Mouse (Mus musculus): ENCODE measurements around the gene Utp3. TPM values are rescaled to one million over a fixed set of nuclear protein-coding genes. Genes with fewer than 3 reads are reported as not detected.

Gene Utp3
- total and polyA plus RNA-seq, 3 experiments = 55.5 to 169 (median 66.6) TPM

DNA sequence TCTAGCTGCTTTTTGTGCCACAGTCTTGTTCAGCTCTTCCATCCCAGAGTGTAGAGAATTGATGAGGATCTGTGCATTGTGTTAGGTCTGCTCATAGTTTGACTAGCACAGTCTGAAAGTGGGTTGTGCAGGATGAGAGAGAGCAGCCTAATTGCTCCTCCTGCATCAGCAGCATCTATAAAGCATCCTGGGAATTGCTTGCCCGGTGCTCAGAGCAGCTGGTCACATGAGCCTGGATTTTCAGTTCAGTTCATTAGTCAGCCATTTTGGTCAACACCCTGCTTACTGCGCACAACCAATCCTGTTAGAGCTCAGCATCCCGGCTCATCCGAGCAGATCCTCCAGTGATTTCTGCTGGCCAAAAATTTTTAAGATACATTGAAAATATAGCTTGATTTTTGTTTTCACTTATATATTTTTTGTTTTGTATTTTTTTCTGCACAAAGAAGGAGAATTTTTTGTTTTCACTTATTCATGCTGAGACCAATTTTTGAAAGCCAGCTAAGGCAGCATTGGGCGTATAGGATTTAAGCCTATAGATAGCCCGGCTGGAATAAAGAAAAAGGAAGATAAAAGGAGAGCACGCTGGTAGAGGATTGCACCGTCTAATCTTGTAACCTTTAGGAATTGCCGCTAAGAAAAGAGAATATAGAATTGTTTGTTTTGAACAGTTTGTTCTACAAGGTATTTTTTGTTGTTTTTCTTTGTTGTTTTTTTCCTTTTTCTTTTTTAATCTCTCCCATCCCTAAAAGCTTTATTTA lies 29.2 kb downstream of the Utp3 start:
- no peaks in the 10 kb centered on the region for H3K9me3 ChIP-seq (replicated peaks; ENCODE audit: low read length)
- in situ Hi-C loops (cut with MboI; ENCODE audit: low pct_ligation_motif_present, low pct_unique_long_range_greater_than_20kb, low sequenced_read_pairs) (no loop called here), dilution Hi-C loops (cut with MboI; ENCODE audit: extremely low pct_ligation_motif_present, extremely low pct_unique_long_range_greater_than_20kb, low sequenced_read_pairs) (no loop called here)
- peaks cover 5% of the 10 kb centered on the region for H3K79me2 ChIP-seq (replicated peaks; ENCODE audit: control insufficient read depth, extremely low read depth, insufficient read depth, poor library complexity, severe bottlenecking)
- H3K4me1 ChIP-seq (ENCODE audit: control insufficient read depth in 1 of 2, insufficient read depth in 2 of 2) = peaks cover 2 to 7% of the 10 kb centered on the region in 2 experiments; a peak in 2 of 4 replicates
- H3K4me3 ChIP-seq (replicated peaks in 1 of 3; ENCODE audit: low read depth in 2 of 3, low read length in 2 of 3, poor library complexity in 1 of 3) = no peak overlapping the region
- no peak overlapping the region for H3K27ac ChIP-seq (ENCODE audit: insufficient read depth, low read depth)
- DNase-seq (ENCODE audit: extremely low read depth) = no peak
- TF ChIP-seq MAX (IDR thresholded peaks at IDR 0.05; ENCODE audit: low read length) = no peak
- TF ChIP-seq MEF2A (IDR thresholded peaks at IDR 0.05; ENCODE audit: borderline replicate concordance, low read depth, low read length) = no peak
- no peak for TF ChIP-seq RCOR1 (conservative IDR thresholded peaks at IDR 0.05; ENCODE audit: low read depth, low read length)
- TF ChIP-seq MAFK (IDR thresholded peaks at IDR 0.05; ENCODE audit: insufficient replicate concordance, low read length) = no peak
- no peak for TF ChIP-seq USF1 (IDR thresholded peaks at IDR 0.05; ENCODE audit: low read depth, low read length)
- TF ChIP-seq MXI1 (IDR thresholded peaks at IDR 0.05; ENCODE audit: low read depth, low read length) = no peak
- TF ChIP-seq CHD2 (IDR thresholded peaks at IDR 0.05; ENCODE audit: low read length) = no peak
- TF ChIP-seq ETS1 (conservative IDR thresholded peaks at IDR 0.05; ENCODE audit: low read depth, low read length) = no peak
- TF ChIP-seq RAD21 (IDR thresholded peaks at IDR 0.05; ENCODE audit: low read depth, low read length) = no peak
- no peak for TF ChIP-seq TBP (conservative IDR thresholded peaks at IDR 0.05; ENCODE audit: low read depth, low read length)
- H3K9ac ChIP-seq (ENCODE audit: insufficient read depth, low read depth) = no peak overlapping the region
- H3K27me3 ChIP-seq (replicated peaks) = no peaks in the 10 kb centered on the region
- peaks cover 11 to 70% of the 10 kb centered on the region in 2 experiments for H3K36me3 ChIP-seq (replicated peaks in 1 of 2; ENCODE audit: control insufficient read depth in 1 of 2, insufficient read depth in 1 of 2, low read length in 1 of 2)
- no peak overlapping the region for H3K4me2 ChIP-seq (ENCODE audit: insufficient read depth, low read depth, poor library complexity, severe bottlenecking)

- Histone ChIP-seq H3K79me2 (replicated peaks; ENCODE audit: control insufficient read depth, extremely low read depth, insufficient read depth, poor library complexity, severe bottlenecking) (peaks cover 5% of the 10 kb centered on the region), H3K4me3 (replicated peaks in 1 of 3; ENCODE audit: low read depth in 2 of 3, low read length in 2 of 3, poor library complexity in 1 of 3) (no peak overlapping the region), H3K4me1 (ENCODE audit: control insufficient read depth in 1 of 2, insufficient read depth in 2 of 2) (peaks cover 2 to 7% of the 10 kb centered on the region in 2 experiments; a peak in 2 of 4 replicates), H3K36me3 (replicated peaks in 1 of 2; ENCODE audit: control insufficient read depth in 1 of 2, insufficient read depth in 1 of 2, low read length in 1 of 2) (peaks cover 11 to 73% of the 10 kb centered on the region in 2 experiments), H3K4me2 (ENCODE audit: insufficient read depth, low read depth, poor library complexity, severe bottlenecking) (no peak overlapping the region), H3K27me3 (replicated peaks) (no peaks in the 10 kb centered on the region), H3K27ac (ENCODE audit: insufficient read depth, low read depth) (no peak overlapping the region), H3K9ac (ENCODE audit: insufficient read depth, low read depth) (no peak overlapping the region), H3K9me3 (replicated peaks; ENCODE audit: low read length) (no peaks in the 10 kb centered on the region)
- dilution Hi-C loops (cut with MboI; ENCODE audit: extremely low pct_ligation_motif_present, extremely low pct_unique_long_range_greater_than_20kb, low sequenced_read_pairs) (no loop called here), in situ Hi-C loops (cut with MboI; ENCODE audit: low pct_ligation_motif_present, low pct_unique_long_range_greater_than_20kb, low sequenced_read_pairs) (no loop called here)
- TF ChIP-seq POLR2A (IDR thresholded peaks at IDR 0.05; ENCODE audit: low read depth, low read length) = no peak
- no peak for TF ChIP-seq MXI1 (IDR thresholded peaks at IDR 0.05; ENCODE audit: low read depth, low read length)
- TF ChIP-seq ZKSCAN1 (IDR thresholded peaks at IDR 0.05; ENCODE audit: borderline replicate concordance, low read depth, low read length) = no peak
- TF ChIP-seq USF1 (IDR thresholded peaks at IDR 0.05; ENCODE audit: low read depth, low read length) = no peak
- TF ChIP-seq MAZ (IDR thresholded peaks at IDR 0.05; ENCODE audit: low read depth, low read length) = no peak
- TF ChIP-seq E2F4 (IDR thresholded peaks at IDR 0.05; ENCODE audit: insufficient replicate concordance, low read depth, low read length) = no peak
- TF ChIP-seq MAFK (IDR thresholded peaks at IDR 0.05; ENCODE audit: insufficient replicate concordance, low read length) = no peak
- TF ChIP-seq MYC (IDR thresholded peaks at IDR 0.05; ENCODE audit: low read depth, low read length) = no peak
- no peak for TF ChIP-seq GABPA (IDR thresholded peaks at IDR 0.05; ENCODE audit: insufficient replicate concordance, low read depth, low read length)
- no peak for TF ChIP-seq RAD21 (IDR thresholded peaks at IDR 0.05; ENCODE audit: low read depth, low read length)
- no peak for TF ChIP-seq IRF4 (IDR thresholded peaks at IDR 0.05; ENCODE audit: low read depth, low read length)
- TF ChIP-seq RCOR1 (conservative IDR thresholded peaks at IDR 0.05; ENCODE audit: low read depth, low read length) = no peak
- no peak for TF ChIP-seq CTCF (conservative IDR thresholded peaks at IDR 0.05 in 1 of 2, IDR thresholded peaks at IDR 0.05 in 1 of 2; ENCODE audit: low read depth in 2 of 2, low read length in 2 of 2)
- no peak for TF ChIP-seq ETS1 (conservative IDR thresholded peaks at IDR 0.05; ENCODE audit: low read depth, low read length)
- no peak for DNase-seq (ENCODE audit: extremely low read depth)
These were observed 29.8 kb downstream of the Utp3 start for GRCm38 (mm10) chr5:88584061-88584460.
